Mouse (Mus musculus): ENCODE results near the gene Cntn4. TPM values are rescaled to one million over a fixed set of nuclear protein-coding genes. Genes with fewer than 3 reads are reported as not detected.
A peak's percentile ranks its signal among the peaks of the same experiment; 100 is the strongest.

Cntn4 gene
- polyA plus RNA-seq (2014; fragmentation: Nextera tagmentation; extraction: Ambion mirVana): 1.4 and 2.0 TPM in 2 replicates

DNA sequence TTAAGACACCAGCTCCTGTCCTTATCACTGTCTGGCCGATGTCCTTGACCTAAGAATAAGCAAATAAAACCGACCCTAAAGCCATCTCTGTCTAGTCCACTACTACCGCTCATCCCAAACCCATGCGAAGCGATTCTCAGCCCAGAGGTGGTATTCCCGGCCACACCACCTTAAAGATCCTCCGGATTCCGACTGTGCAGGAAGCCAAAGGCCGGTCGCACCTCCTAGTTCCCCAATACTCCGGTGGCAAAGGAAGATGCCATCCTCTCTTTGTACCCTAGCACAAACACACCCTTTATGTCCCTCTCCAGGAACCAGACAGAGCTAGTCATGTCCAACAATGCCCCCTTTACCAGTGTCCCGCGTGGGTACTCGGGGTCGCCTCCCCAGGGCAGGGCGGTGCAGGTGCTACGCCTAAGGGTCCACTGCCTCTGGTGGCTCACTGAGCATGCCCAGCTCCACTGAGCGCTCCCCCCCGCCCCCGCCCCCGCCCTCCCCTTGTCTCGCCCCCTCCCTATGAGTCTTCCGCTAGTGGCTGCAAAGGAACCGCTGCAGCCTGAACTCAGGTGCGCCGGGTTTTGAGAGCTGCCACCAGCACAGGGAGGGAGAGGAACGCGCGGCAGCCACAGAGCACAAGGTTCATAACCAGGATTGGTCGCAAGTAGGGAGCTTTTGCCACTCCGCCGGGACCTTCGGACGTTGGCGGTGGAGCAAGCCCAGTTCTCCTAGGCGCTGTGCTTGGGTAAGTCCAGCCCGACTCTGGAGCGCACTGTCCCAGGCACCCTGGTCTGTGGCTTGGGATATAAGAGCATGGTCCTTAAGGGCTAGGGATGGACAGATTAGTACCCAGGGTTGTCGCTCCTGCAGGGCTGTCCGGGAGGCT is at the start of gene Cntn4:
Gene Cntn4 (plus strand): TSS at position 512 of the 883 bp plus-strand sequence.
- DNase-seq (ENCODE audit: low spot score, missing footprints): peak; percentile 93
- Histone ChIP-seq H3K9me3 (ENCODE audit: control insufficient read depth, low read length) (no peaks in the 10 kb centered on the region), H3K9ac (ENCODE audit: low read length) (peak within 1 kb of the TSS; percentile 48; the same call in 1 of the 2 replicates), H3K4me2 (peak within 1 kb of the TSS; percentile 77), H3K4me1 (ENCODE audit: control insufficient read depth, insufficient read depth, low read length) (peaks cover 4% of the 10 kb centered on the region), H3K4me3 (ENCODE audit: low read depth, low read length) (peak within 1 kb of the TSS; percentile 43), H3K27ac (ENCODE audit: low read depth, low read length) (no peak within 1 kb of the TSS), H3K36me3 (ENCODE audit: control insufficient read depth, insufficient read depth, low read length) (no peaks in the 10 kb centered on the region), H3K27me3 (ENCODE audit: control insufficient read depth, insufficient read depth, low read length) (peaks cover 28% of the 10 kb centered on the region)
- 1% methylated on average over 40 of the region's 40 CpGs for whole genome bisulfite sequencing
- peak; percentile 87 for ATAC-seq (ENCODE audit: low FRiP score)

DNA sequence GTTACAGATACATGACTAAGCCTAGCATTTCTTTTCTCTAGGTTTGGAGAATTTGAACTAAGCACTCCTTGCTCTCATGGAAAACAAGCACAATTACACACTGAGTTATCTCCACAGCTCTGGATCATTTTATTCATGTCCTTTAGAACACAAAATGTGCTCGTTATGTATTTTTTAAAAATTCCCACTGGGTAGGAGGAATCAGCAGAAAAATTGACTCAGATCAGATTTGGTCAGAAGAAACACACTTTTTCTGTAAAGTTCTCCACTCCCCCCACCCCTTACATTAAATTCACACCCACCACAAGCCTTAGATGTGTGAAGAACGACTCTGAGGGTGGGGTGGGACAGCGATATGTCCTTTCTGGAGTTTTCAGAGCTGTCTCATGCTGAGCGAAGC is 3.2 kb upstream of the Cntn4 start:
- no peak overlapping the region for H3K9ac ChIP-seq (ENCODE audit: low read length)
- no peak overlapping the region for H3K4me3 ChIP-seq (ENCODE audit: low read depth, low read length)
- H3K36me3 ChIP-seq (ENCODE audit: control insufficient read depth, insufficient read depth, low read length): no peaks in the 10 kb centered on the region
- peaks cover 23% of the 10 kb centered on the region for H3K27me3 ChIP-seq (ENCODE audit: control insufficient read depth, insufficient read depth, low read length)
- no peak overlapping the region for H3K27ac ChIP-seq (ENCODE audit: low read depth, low read length)
- DNase-seq (ENCODE audit: low spot score, missing footprints): peak; percentile 80
- no peaks in the 10 kb centered on the region for H3K9me3 ChIP-seq (ENCODE audit: control insufficient read depth, low read length)
- peaks cover 4% of the 10 kb centered on the region for H3K4me1 ChIP-seq (ENCODE audit: control insufficient read depth, insufficient read depth, low read length)
- ATAC-seq (ENCODE audit: low FRiP score): no peak
- no peak overlapping the region for H3K4me2 ChIP-seq
- WGBS: 81% methylated on average over 4 of the region's 4 CpGs

DNA sequence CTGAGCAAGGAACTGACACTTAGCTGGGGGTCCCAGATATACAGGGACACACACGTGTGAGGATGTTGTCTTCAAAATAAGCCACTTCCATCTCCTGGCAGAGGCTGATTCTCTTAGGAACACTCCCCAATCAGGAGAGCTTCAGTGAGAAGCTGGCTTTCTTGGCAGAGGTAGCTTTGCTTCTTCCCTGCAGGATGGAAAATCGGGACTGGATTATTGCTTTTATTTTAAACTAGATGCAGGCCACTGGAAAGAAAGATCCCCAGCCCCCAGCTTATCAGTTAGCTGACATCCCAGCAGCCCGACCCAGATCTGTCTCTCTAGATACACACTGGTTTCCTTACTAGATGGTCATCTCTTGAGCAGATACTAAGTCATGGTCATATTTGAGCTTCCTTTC is 2.4 kb upstream of the Cntn4 start:
- ATAC-seq (ENCODE audit: low FRiP score): no peak
- no peak overlapping the region for H3K4me2 ChIP-seq
- no peak for DNase-seq (ENCODE audit: low spot score, missing footprints)
- H3K4me3 ChIP-seq (ENCODE audit: low read depth, low read length): no peak overlapping the region
- no peaks in the 10 kb centered on the region for H3K36me3 ChIP-seq (ENCODE audit: control insufficient read depth, insufficient read depth, low read length)
- H3K27ac ChIP-seq (ENCODE audit: low read depth, low read length): no peak overlapping the region
- 52% methylated on average over 3 of the region's 3 CpGs for WGBS
- H3K9me3 ChIP-seq (ENCODE audit: control insufficient read depth, low read length): no peaks in the 10 kb centered on the region
- no peak overlapping the region for H3K9ac ChIP-seq (ENCODE audit: low read length)
- H3K27me3 ChIP-seq (ENCODE audit: control insufficient read depth, insufficient read depth, low read length): peaks cover 28% of the 10 kb centered on the region
- peaks cover 4% of the 10 kb centered on the region for H3K4me1 ChIP-seq (ENCODE audit: control insufficient read depth, insufficient read depth, low read length)

DNA sequence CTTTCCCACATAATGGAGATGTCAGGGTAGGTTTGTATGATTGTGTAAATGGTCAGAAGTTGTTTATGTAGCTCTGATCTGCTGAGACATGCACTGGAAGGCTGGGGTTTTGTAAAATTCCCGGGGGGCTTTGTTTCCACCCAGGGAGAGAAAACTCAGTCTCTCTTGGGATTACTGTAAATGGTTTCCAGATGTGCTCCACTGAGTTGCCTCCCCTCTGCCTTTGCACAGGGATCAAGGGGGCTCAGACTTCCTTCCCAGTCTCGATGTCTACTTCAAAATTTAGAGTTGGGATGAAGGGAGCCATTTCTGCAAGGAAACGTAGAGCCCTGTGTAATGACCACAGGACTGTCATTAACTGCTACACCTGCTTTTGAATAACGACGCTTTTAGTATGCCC is 823 bp upstream of the Cntn4 start:
- peak overlapping the region; percentile 77 for H3K4me2 ChIP-seq
- ATAC-seq (ENCODE audit: low FRiP score) (no peak), DNase-seq (ENCODE audit: low spot score, missing footprints) (no peak)
- H3K9me3 ChIP-seq (ENCODE audit: control insufficient read depth, low read length): no peaks in the 10 kb centered on the region
- H3K36me3 ChIP-seq (ENCODE audit: control insufficient read depth, insufficient read depth, low read length): no peaks in the 10 kb centered on the region
- H3K4me3 ChIP-seq (ENCODE audit: low read depth, low read length): peak overlapping the region; percentile 43
- H3K27me3 ChIP-seq (ENCODE audit: control insufficient read depth, insufficient read depth, low read length): peaks cover 28% of the 10 kb centered on the region
- 35% methylated on average over 5 of the region's 5 CpGs for WGBS
- H3K9ac ChIP-seq (ENCODE audit: low read length): no peak overlapping the region
- no peak overlapping the region for H3K27ac ChIP-seq (ENCODE audit: low read depth, low read length)
- peaks cover 4% of the 10 kb centered on the region for H3K4me1 ChIP-seq (ENCODE audit: control insufficient read depth, insufficient read depth, low read length)

DNA sequence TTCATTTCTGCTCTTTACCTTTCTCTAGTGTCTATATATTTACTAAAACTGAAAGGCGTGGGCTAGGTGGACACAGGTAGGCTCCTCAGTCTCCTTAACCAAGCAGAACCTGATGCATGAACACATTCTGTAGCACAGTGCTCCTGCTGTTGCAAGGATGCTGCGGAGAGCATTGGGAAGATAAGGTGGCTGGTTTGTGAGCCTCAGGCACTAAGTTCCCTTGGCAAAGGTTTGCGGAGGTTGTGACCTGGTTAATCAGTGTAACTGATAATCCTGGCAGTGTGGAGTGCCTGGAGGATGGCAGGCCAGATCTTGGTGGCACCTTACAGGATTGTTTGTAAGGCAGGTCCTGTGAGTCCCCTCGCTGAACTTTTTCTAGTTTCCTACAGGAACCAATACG is 1.3 kb downstream of the Cntn4 start:
- no peaks in the 10 kb centered on the region for H3K36me3 ChIP-seq (ENCODE audit: control insufficient read depth, insufficient read depth, low read length)
- no peak overlapping the region for H3K4me2 ChIP-seq
- no peaks in the 10 kb centered on the region for H3K9me3 ChIP-seq (ENCODE audit: control insufficient read depth, low read length)
- DNase-seq (ENCODE audit: low spot score, missing footprints) (peak; percentile 78), ATAC-seq (ENCODE audit: low FRiP score) (no peak)
- WGBS: 5% methylated on average over 5 of the region's 5 CpGs
- H3K9ac ChIP-seq (ENCODE audit: low read length): no peak overlapping the region
- H3K4me1 ChIP-seq (ENCODE audit: control insufficient read depth, insufficient read depth, low read length): peaks cover 4% of the 10 kb centered on the region
- no peak overlapping the region for H3K4me3 ChIP-seq (ENCODE audit: low read depth, low read length)
- peaks cover 28% of the 10 kb centered on the region for H3K27me3 ChIP-seq (ENCODE audit: control insufficient read depth, insufficient read depth, low read length)
- no peak overlapping the region for H3K27ac ChIP-seq (ENCODE audit: low read depth, low read length)

DNA sequence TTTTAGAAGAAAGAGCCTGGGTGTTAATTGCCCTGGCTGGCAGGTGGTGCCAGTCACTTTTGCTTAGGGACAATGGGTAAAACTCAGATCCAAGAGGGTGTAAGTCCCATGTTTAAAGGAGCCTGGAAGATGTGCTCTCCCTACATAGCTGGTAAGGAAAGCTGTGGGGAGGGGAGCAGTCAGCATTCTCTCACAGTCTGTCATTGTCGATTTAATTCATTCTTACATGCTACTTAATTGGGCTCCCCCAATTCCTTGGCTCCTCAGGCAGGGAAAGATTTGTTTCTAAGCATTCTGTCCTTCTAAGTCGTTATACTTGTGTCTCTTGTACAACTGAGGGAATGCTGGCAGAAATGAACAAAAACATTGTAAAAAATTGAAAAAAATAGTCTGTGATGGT is 4.0 kb downstream of the Cntn4 start:
- Histone ChIP-seq H3K27ac (ENCODE audit: low read depth, low read length) (no peak overlapping the region), H3K4me3 (ENCODE audit: low read depth, low read length) (no peak overlapping the region), H3K9me3 (ENCODE audit: control insufficient read depth, low read length) (no peaks in the 10 kb centered on the region), H3K27me3 (ENCODE audit: control insufficient read depth, insufficient read depth, low read length) (peaks cover 28% of the 10 kb centered on the region), H3K9ac (ENCODE audit: low read length) (no peak overlapping the region), H3K4me2 (no peak overlapping the region), H3K36me3 (ENCODE audit: control insufficient read depth, insufficient read depth, low read length) (no peaks in the 10 kb centered on the region), H3K4me1 (ENCODE audit: control insufficient read depth, insufficient read depth, low read length) (peaks cover 4% of the 10 kb centered on the region)
- 56% methylated on average over 2 of the region's 2 CpGs for WGBS
- ATAC-seq (ENCODE audit: low FRiP score) (no peak), DNase-seq (ENCODE audit: low spot score, missing footprints) (peak; percentile 68)

DNA sequence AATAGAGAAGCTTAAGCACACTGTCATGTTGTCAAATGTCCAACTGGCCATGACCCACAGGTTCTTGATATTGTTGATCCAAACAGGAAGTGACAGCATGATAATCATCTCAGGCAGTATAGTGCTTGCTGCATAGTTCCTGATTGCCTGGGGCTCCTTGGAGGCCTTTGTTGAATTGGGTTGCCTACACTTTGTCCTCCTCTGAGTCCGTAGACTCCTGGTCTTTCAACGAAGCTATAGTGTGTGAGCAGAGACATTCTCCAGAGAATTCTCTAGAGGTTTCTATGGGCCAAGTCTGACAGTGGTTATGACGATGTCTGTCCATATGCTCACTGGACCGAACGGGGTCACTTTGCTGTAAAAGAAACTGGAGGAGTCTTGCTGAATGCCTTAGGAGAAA is 5.8 kb downstream of the Cntn4 start:
- no peaks in the 10 kb centered on the region for H3K4me1 ChIP-seq (ENCODE audit: control insufficient read depth, insufficient read depth, low read length)
- DNase-seq (ENCODE audit: low spot score, missing footprints) (no peak), ATAC-seq (ENCODE audit: low FRiP score) (no peak)
- no peaks in the 10 kb centered on the region for H3K36me3 ChIP-seq (ENCODE audit: control insufficient read depth, insufficient read depth, low read length)
- no peak overlapping the region for H3K9ac ChIP-seq (ENCODE audit: low read length)
- no peak overlapping the region for H3K27ac ChIP-seq (ENCODE audit: low read depth, low read length)
- H3K27me3 ChIP-seq (ENCODE audit: control insufficient read depth, insufficient read depth, low read length): peaks cover 13% of the 10 kb centered on the region
- H3K9me3 ChIP-seq (ENCODE audit: control insufficient read depth, low read length): no peaks in the 10 kb centered on the region
- no peak overlapping the region for H3K4me3 ChIP-seq (ENCODE audit: low read depth, low read length)
- H3K4me2 ChIP-seq: no peak overlapping the region
- WGBS: 87% methylated on average over 5 of the region's 5 CpGs

DNA sequence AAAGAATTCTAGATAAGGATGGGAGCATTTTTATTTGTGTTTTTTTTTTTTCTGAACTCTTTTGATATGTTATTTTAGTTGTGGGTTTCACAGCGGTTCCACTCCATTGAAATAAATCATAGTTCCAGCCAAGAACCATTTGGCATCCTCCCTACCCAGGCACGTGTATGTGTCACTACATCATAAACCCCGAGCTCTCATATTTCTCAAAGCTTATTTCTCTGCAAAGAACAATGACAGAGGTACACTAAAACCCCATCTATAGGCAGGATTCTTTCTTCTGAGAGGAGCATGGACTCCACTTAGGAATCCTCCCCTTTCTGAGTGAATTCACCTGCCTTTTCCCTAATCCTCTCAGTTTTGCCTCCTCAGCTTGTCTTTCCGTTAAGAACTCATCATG is 6.7 kb downstream of the Cntn4 start:
- Histone ChIP-seq H3K9ac (ENCODE audit: low read length) (no peak overlapping the region), H3K4me3 (ENCODE audit: low read depth, low read length) (no peak overlapping the region), H3K4me2 (no peak overlapping the region), H3K36me3 (ENCODE audit: control insufficient read depth, insufficient read depth, low read length) (no peaks in the 10 kb centered on the region), H3K9me3 (ENCODE audit: control insufficient read depth, low read length) (no peaks in the 10 kb centered on the region), H3K4me1 (ENCODE audit: control insufficient read depth, insufficient read depth, low read length) (no peaks in the 10 kb centered on the region), H3K27ac (ENCODE audit: low read depth, low read length) (no peak overlapping the region), H3K27me3 (ENCODE audit: control insufficient read depth, insufficient read depth, low read length) (peaks cover 5% of the 10 kb centered on the region; the same call in 1 of the 2 replicates)
- 59% methylated on average over 4 of the region's 4 CpGs for WGBS
- DNase-seq (ENCODE audit: low spot score, missing footprints) (peak; percentile 6), ATAC-seq (ENCODE audit: low FRiP score) (no peak)

DNA sequence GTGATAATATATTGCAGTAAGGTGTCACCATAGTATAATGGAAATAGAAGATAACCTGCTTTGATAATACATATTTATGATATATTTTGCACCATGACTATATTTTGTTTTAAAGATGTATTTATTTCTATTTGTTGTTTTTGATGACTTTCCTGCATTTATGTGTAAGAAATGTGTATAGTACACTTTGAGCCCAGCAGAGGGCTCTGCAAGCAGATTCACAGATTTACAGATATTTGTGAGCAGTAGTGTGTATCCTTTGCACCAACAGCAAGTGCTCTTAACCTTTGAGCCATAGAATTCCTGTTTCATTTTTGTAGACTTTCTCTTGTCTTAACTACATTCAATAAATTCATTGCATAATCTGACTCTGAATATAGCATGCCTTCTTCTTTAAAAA is 10.7 kb downstream of the Cntn4 start:
- H3K27ac ChIP-seq (ENCODE audit: low read depth, low read length): no peak overlapping the region
- H3K4me1 ChIP-seq (ENCODE audit: control insufficient read depth, insufficient read depth, low read length): no peaks in the 10 kb centered on the region
- peak; percentile 65 for DNase-seq (ENCODE audit: low spot score, missing footprints)
- no peaks in the 10 kb centered on the region for H3K27me3 ChIP-seq (ENCODE audit: control insufficient read depth, insufficient read depth, low read length)
- H3K9ac ChIP-seq (ENCODE audit: low read length): no peak overlapping the region
- no peaks in the 10 kb centered on the region for H3K36me3 ChIP-seq (ENCODE audit: control insufficient read depth, insufficient read depth, low read length)
- no peaks in the 10 kb centered on the region for H3K9me3 ChIP-seq (ENCODE audit: control insufficient read depth, low read length)
- ATAC-seq (ENCODE audit: low FRiP score): no peak
- H3K4me2 ChIP-seq: no peak overlapping the region
- no peak overlapping the region for H3K4me3 ChIP-seq (ENCODE audit: low read depth, low read length)

Data from midbrain, embryonic 11.5 days (tissue).